Mouse (Mus musculus) CH12.LX (cell line): Measurements from ENCODE around the gene Phb2. TPM values are rescaled to one million over a fixed set of nuclear protein-coding genes. Genes with fewer than 3 reads are reported as not detected.

ENCODE experiments used
- DNase-seq: peaks from one replicate; pipeline ENCODE4 v3.0.0-alpha.2; 2013; ENCODE audit errors: extremely low read depth
- H3K27ac ChIP-seq: 2 replicates; pipeline ENCODE4 v1.5.1; 2012; ENCODE audit warnings: low read depth, mild to moderate bottlenecking, control low read depth, moderate library complexity; ENCODE audit not compliant: insufficient read depth
- H3K27me3 ChIP-seq: replicated peaks from 2 replicates; pipeline ENCODE3; 2012; ENCODE audit warnings: inconsistent platforms
- H3K36me3 ChIP-seq, 2 experiments: replicated peaks in 1 of 2; 2 replicates each; pipeline versions ENCODE3 to v1.6.1; 2012; ENCODE audit warnings: inconsistent platforms in 1 of 2, low read length in 1 of 2, mild to moderate bottlenecking in 1 of 2, mixed read lengths in 1 of 2, moderate library complexity in 1 of 2; ENCODE audit not compliant: control insufficient read depth in 1 of 2, insufficient read depth in 1 of 2
- H3K4me1 ChIP-seq, 2 experiments: 2 replicates each; pipeline ENCODE4 v1.6.1; 2012; ENCODE audit warnings: inconsistent platforms in 1 of 2, moderate library complexity in 1 of 2; ENCODE audit not compliant: insufficient read depth in 2 of 2, control insufficient read depth in 1 of 2
- H3K4me2 ChIP-seq: 2 replicates; pipeline ENCODE4 v1.6.1; 2012; ENCODE audit warnings: low read depth, mild to moderate bottlenecking, control low read depth; ENCODE audit not compliant: poor library complexity, insufficient read depth, severe bottlenecking
- H3K4me3 ChIP-seq, 3 experiments: fragments of 150-350 bp in 1 of 3; sonication (generic) in 1 of 3; replicated peaks in 1 of 3; 2 replicates each; pipeline versions ENCODE3 to v1.5.1; 2011 to 2012; ENCODE audit warnings: low read depth in 2 of 3, low read length in 2 of 3, mild to moderate bottlenecking in 2 of 3, moderate library complexity in 2 of 3, control low read depth in 1 of 3, improper control_type of control experiment in 1 of 3, inconsistent platforms in 1 of 3, mixed read lengths in 1 of 3; ENCODE audit not compliant: poor library complexity in 1 of 3
- H3K79me2 ChIP-seq: replicated peaks from 2 replicates; pipeline ENCODE4 v1.6.1; 2012; ENCODE audit warnings: mild to moderate bottlenecking, moderate library complexity; ENCODE audit not compliant: control insufficient read depth, poor library complexity, insufficient read depth, severe bottlenecking; ENCODE audit errors: extremely low read depth
- H3K9ac ChIP-seq: 2 replicates; pipeline ENCODE4 v1.6.1; 2012; ENCODE audit warnings: low read depth, mild to moderate bottlenecking, control low read depth, moderate library complexity; ENCODE audit not compliant: insufficient read depth
- H3K9me3 ChIP-seq: replicated peaks from 2 replicates; pipeline ENCODE3; 2012; ENCODE audit warnings: low read length, inconsistent platforms, mixed read lengths
- BHLHE40 ChIP-seq: IDR thresholded peaks from 2 replicates; pipeline ENCODE4 v1.6.1; 2011; ENCODE audit warnings: mild to moderate bottlenecking, low read depth, low read length, improper control_type of control experiment
- CHD1 ChIP-seq: IDR thresholded peaks from 2 replicates; pipeline ENCODE4 v1.6.1; 2012; ENCODE audit warnings: low read depth, low read length, improper control_type of control experiment, inconsistent platforms
- CTCF ChIP-seq, 2 experiments: IDR thresholded peaks in 1 of 2; conservative IDR thresholded peaks in 1 of 2; 2 replicates each; pipeline ENCODE4 v1.5.1; 2011 to 2012; ENCODE audit warnings: low read depth in 2 of 2, low read length in 2 of 2, improper control_type of control experiment in 1 of 2, inconsistent platforms in 1 of 2, mild to moderate bottlenecking in 1 of 2, moderate library complexity in 1 of 2
- E2F4 ChIP-seq: IDR thresholded peaks from 2 replicates; pipeline ENCODE4 v1.6.1; 2011; ENCODE audit warnings: low read depth, low read length, improper control_type of control experiment; ENCODE audit not compliant: insufficient replicate concordance
- ETS1 ChIP-seq: conservative IDR thresholded peaks from 2 replicates; pipeline ENCODE4 v1.6.1; 2012; ENCODE audit warnings: low read depth, mild to moderate bottlenecking, inconsistent platforms, low read length, improper control_type of control experiment, moderate library complexity
- GABPA ChIP-seq: IDR thresholded peaks from 2 replicates; pipeline ENCODE4 v1.6.1; 2012; ENCODE audit warnings: low read depth, low read length, improper control_type of control experiment, inconsistent platforms; ENCODE audit not compliant: insufficient replicate concordance
- HCFC1 ChIP-seq: IDR thresholded peaks from 2 replicates; pipeline ENCODE4 v1.6.1; 2012; ENCODE audit warnings: low read depth, mild to moderate bottlenecking, inconsistent platforms, low read length, improper control_type of control experiment
- IRF4 ChIP-seq: IDR thresholded peaks from 2 replicates; pipeline ENCODE4 v1.6.1; 2014; ENCODE audit warnings: low read depth, mild to moderate bottlenecking, inconsistent platforms, low read length, improper control_type of control experiment
- JUND ChIP-seq: conservative IDR thresholded peaks from 2 replicates; pipeline ENCODE4 v1.6.1; 2011; ENCODE audit warnings: low read depth, low read length, improper control_type of control experiment
- MAFK ChIP-seq: IDR thresholded peaks from 2 replicates; pipeline ENCODE4 v1.6.1; 2011; ENCODE audit warnings: low read length, improper control_type of control experiment; ENCODE audit not compliant: insufficient replicate concordance
- MXI1 ChIP-seq: IDR thresholded peaks from 2 replicates; pipeline ENCODE4 v1.6.1; 2011; ENCODE audit warnings: mild to moderate bottlenecking, low read depth, low read length, improper control_type of control experiment
- NELFE ChIP-seq: IDR thresholded peaks from 2 replicates; pipeline ENCODE4 v1.6.1; 2011; ENCODE audit warnings: low read depth, low read length, improper control_type of control experiment
- NRF1 ChIP-seq: IDR thresholded peaks from 2 replicates; pipeline ENCODE4 v1.6.1; 2014; ENCODE audit warnings: low read depth, mild to moderate bottlenecking, inconsistent platforms, low read length, improper control_type of control experiment, moderate library complexity
- RAD21 ChIP-seq: IDR thresholded peaks from 2 replicates; pipeline ENCODE4 v1.6.1; 2011; ENCODE audit warnings: low read depth, mild to moderate bottlenecking, low read length, improper control_type of control experiment, moderate library complexity
- RCOR1 ChIP-seq: conservative IDR thresholded peaks from 2 replicates; pipeline ENCODE4 v1.6.1; 2012; ENCODE audit warnings: low read depth, mild to moderate bottlenecking, inconsistent platforms, low read length, improper control_type of control experiment
- SIN3A ChIP-seq: IDR thresholded peaks from 2 replicates; pipeline ENCODE4 v1.6.1; 2012; ENCODE audit warnings: low read length, improper control_type of control experiment, inconsistent platforms
- SMC3 ChIP-seq: IDR thresholded peaks from 2 replicates; pipeline ENCODE4 v1.6.1; 2011; ENCODE audit warnings: low read depth, low read length, improper control_type of control experiment
- TBP ChIP-seq: conservative IDR thresholded peaks from 2 replicates; pipeline ENCODE4 v1.6.1; 2011; ENCODE audit warnings: low read depth, low read length, improper control_type of control experiment
- TCF12 ChIP-seq: IDR thresholded peaks from 2 replicates; pipeline ENCODE4 v1.6.1; 2014; ENCODE audit warnings: low read depth, mild to moderate bottlenecking, inconsistent platforms, low read length, improper control_type of control experiment
- USF2 ChIP-seq: conservative IDR thresholded peaks from 2 replicates; pipeline ENCODE4 v1.6.1; 2011; ENCODE audit warnings: low read depth, low read length, improper control_type of control experiment
- ZC3H11A ChIP-seq: IDR thresholded peaks from 2 replicates; pipeline ENCODE4 v1.6.1; 2012; ENCODE audit warnings: low read depth, mild to moderate bottlenecking, inconsistent platforms, low read length, improper control_type of control experiment
- ZKSCAN1 ChIP-seq: IDR thresholded peaks from 2 replicates; pipeline ENCODE4 v1.6.1; 2012; ENCODE audit warnings: low read depth, inconsistent platforms, low read length, improper control_type of control experiment, borderline replicate concordance
- ZMIZ1 ChIP-seq: IDR thresholded peaks from 2 replicates; pipeline ENCODE4 v1.6.1; 2012; ENCODE audit warnings: low read depth, mild to moderate bottlenecking, inconsistent platforms, low read length, improper control_type of control experiment
- ZNF384 ChIP-seq: IDR thresholded peaks from 2 replicates; pipeline ENCODE4 v1.6.1; 2012; ENCODE audit warnings: low read depth, low read length, improper control_type of control experiment, inconsistent platforms
- dilution Hi-C: fragments of 300-500 bp; cut with MboI; formaldehyde crosslinking; loops from 2 replicates; pipeline ENCODE4 v1.14.3; 2020; ENCODE audit warnings: low sequenced_read_pairs; ENCODE audit not compliant: extremely low pct_unique_long_range_greater_than_20kb, extremely low pct_ligation_motif_present
- in situ Hi-C: fragments of 300-500 bp; cut with MboI; formaldehyde crosslinking; loops from 3 replicates; pipeline ENCODE4 v1.14.3; 2019; ENCODE audit warnings: low sequenced_read_pairs, low pct_ligation_motif_present, low pct_unique_long_range_greater_than_20kb, mixed read lengths
- polyA plus RNA-seq: library from polyadenylated mRNA; unstranded; fragments of >175 nt; gene quantifications from 2 replicates; pipeline ENCODE4 v1.2.1, GENCODE M21; 2012; ENCODE audit warnings: low read depth; ENCODE audit not compliant: insufficient read length
- total RNA-seq, 2 experiments: library from RNA; depleted of rRNA; stranded (reverse); fragments of 300-350 nt in 1 of 2; fragments of >200 nt in 1 of 2; gene quantifications; 2 replicates each; pipeline ENCODE4 v1.2.3; 2012 to 2014

Gene Phb2
- total and polyA plus RNA-seq, 3 experiments = 380 to 694 (median 440) TPM

GRCm38 (mm10) chr6:124696441-124697150 is 15.5 kb upstream of the Phb2 start:
- Histone ChIP-seq H3K9ac (no peak overlapping the region), H3K4me1 (peaks cover 13 to 62% of the 10 kb centered on the region in 2 experiments), H3K9me3 (no peaks in the 10 kb centered on the region), H3K27ac (no peak overlapping the region), H3K4me2 (no peak overlapping the region), H3K79me2 (peaks cover 7% of the 10 kb centered on the region), H3K4me3 (no peak overlapping the region), H3K36me3 (peaks cover 36 to 76% of the 10 kb centered on the region in 2 experiments), H3K27me3 (no peaks in the 10 kb centered on the region)
- dilution Hi-C loops (no loop called here), in situ Hi-C loops (no loop called here)
- no peak for DNase-seq
- TF ChIP-seq TCF12 (no peak), NRF1 (no peak), CTCF (conservative IDR thresholded peaks at IDR 0.05 in 1 of 2, IDR thresholded peaks at IDR 0.05 in 1 of 2; ENCODE audit: low read depth in 2 of 2, low read length in 2 of 2) (no peak), ZKSCAN1 (no peak), ZMIZ1 (no peak), USF2 (no peak), JUND (no peak), SIN3A (no peak), IRF4 (no peak), RCOR1 (no peak), ZC3H11A (no peak), RAD21 (no peak), MXI1 (no peak), CHD1 (no peak), ETS1 (no peak), NELFE (no peak), MAFK (no peak)

- Histone ChIP-seq H3K9ac (no peak overlapping the region), H3K4me3 (no peak overlapping the region), H3K27ac (0 out of 2 replicates have a peak overlapping the region, but pooled peaks have one; percentile 3), H3K27me3 (no peaks in the 10 kb centered on the region), H3K9me3 (no peaks in the 10 kb centered on the region), H3K4me1 (peaks cover 15 to 54% of the 10 kb centered on the region in 2 experiments), H3K36me3 (peaks cover 56 to 81% of the 10 kb centered on the region in 2 experiments), H3K4me2 (no peak overlapping the region), H3K79me2 (peaks cover 4% of the 10 kb centered on the region; the same call in 1 of the 2 replicates)
- TF ChIP-seq NRF1 (no peak), CTCF (conservative IDR thresholded peaks at IDR 0.05 in 1 of 2, IDR thresholded peaks at IDR 0.05 in 1 of 2; ENCODE audit: low read depth in 2 of 2, low read length in 2 of 2) (no peak), CHD1 (no peak), HCFC1 (no peak), TBP (no peak), ZNF384 (no peak), BHLHE40 (no peak), SMC3 (no peak), E2F4 (no peak), GABPA (no peak)
- in situ Hi-C loops (no loop called here), dilution Hi-C loops (no loop called here)
- DNase-seq = no peak
Measured at GRCm38 (mm10) chr6:124698751-124699150, 13.4 kb upstream of the Phb2 start.
